Mouse (Mus musculus): Measurements from ENCODE around the gene Serp2. TPM values are rescaled to one million over a fixed set of nuclear protein-coding genes. Genes with fewer than 3 reads are reported as not detected.
A peak's percentile ranks its signal among the peaks of the same experiment; 100 is the strongest.

Serp2 gene
- polyA plus RNA-seq, 1 experiment from 2014 or later, result 7.3 TPM

DNA sequence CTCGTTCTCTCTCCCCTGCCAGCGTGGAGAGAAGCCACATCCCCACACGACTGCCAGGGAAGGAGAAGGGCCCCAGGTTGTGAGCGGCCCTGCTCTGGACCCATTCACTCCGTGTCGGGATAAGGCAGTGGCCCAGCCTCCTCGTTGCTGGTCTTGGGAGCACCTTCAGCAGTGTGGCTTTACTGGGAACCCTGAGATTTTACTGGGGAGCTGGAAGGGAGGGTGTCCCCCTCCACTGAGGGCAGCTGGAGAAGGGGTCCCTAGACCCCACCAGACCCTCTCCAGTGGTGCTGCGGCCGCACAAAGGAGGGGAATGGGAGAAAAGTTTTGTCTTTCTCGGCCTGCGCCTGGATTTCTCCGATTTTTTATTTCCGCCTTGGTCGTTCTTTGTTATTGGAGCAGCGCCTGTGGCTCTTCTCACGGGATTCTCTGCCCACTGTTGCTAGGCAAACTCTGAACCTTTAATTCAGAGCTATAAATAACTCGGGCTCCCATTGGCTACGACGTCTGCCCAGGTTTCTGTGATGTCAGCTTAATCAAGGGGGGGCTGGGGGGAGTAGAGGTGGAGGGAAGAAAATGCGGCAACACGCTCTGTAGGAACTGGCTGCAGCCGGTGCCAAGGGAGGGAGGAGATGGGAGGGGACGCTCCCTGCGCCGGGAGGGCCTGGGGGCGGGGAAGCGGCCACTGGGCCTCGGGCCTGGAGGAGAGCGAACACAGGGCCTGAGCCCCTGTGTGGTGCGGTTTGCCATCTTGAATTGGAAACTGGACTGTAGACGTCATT, 51.1 kb downstream of the Serp2 start:
- under 1% methylated on average over 30 of the region's 31 CpGs for WGBS

DNA sequence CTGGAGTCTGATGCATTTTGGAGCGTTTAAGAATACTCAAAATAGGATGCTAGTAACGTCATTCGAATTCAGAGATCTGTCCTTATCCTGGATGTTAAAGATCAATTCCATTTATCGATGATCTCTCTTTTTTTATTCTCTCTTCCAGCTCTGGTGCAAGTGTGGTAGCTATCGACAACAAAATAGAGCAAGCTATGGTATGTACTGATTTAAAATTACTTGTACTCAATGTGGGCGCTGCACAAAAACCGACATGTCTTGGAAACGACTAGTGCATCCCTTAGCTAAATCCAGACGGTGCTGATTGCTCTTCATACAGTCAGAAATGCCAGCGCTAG, 51.6 kb downstream of the Serp2 start:
- H3K27ac ChIP-seq (replicated peaks), result peak overlapping the region; percentile 99
- peak overlapping the region; percentile 69 for H3K4me3 ChIP-seq (replicated peaks)
- H3K9me3 ChIP-seq (replicated peaks), result no peaks in the 10 kb centered on the region
- peak overlapping the region; percentile 60 for H3K4me2 ChIP-seq (replicated peaks)
- WGBS, result 1% methylated on average over 10 of the region's 10 CpGs
- no peak for ATAC-seq (ENCODE audit: insufficient number of reproducible peaks, low FRiP score, low TSS enrichment, low read depth)
- peaks cover 20% of the 10 kb centered on the region for H3K4me1 ChIP-seq
- peak overlapping the region; percentile 96 for H3K9ac ChIP-seq
- H3K36me3 ChIP-seq, result peaks cover 15% of the 10 kb centered on the region
- H3K27me3 ChIP-seq, result no peaks in the 10 kb centered on the region

More for the DNA sequence above, 51.1 kb downstream of the Serp2 start:
- H3K4me2 ChIP-seq (replicated peaks), result peak overlapping the region; percentile 60
- peak overlapping the region; percentile 69 for H3K4me3 ChIP-seq (replicated peaks)
- H3K9me3 ChIP-seq (replicated peaks), result no peaks in the 10 kb centered on the region
- H3K4me1 ChIP-seq, result peaks cover 20% of the 10 kb centered on the region
- H3K27ac ChIP-seq (replicated peaks), result peak overlapping the region; percentile 99
- H3K9ac ChIP-seq, result peak overlapping the region; percentile 96
- H3K27me3 ChIP-seq, result no peaks in the 10 kb centered on the region
- H3K36me3 ChIP-seq, result peaks cover 15% of the 10 kb centered on the region
- peak; percentile 86 for ATAC-seq (ENCODE audit: insufficient number of reproducible peaks, low FRiP score, low TSS enrichment, low read depth)

DNA sequence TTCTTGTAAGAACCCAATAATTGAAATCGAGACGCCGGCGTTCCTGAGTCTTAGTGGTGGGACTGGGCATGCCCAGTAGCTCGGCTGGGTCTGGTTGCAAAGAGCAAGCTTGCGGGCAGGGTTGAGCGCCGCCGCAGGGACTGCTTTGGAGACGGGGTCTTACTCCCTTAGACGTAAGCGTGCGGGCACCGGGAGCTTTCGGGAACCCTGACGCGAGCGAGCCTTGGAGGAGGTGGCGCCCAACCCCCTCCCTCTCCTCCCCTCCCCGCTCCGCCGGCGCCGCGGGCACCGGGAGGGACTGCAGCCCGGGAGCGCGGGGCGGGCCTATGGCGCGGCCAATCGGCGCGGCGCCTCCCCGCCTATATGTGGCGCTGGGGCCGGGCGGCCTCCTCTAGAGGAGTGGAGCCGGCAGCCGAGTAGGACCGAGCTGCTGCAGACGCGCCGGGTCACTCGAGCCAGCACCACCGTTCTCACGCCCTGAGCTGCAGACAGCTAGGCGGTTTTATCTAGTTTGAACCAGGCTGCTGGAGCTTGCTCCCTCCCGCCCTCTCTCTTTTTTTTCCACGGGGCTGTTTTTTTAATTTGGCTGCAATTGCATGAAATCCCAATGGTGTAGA, 52.5 kb downstream of the Serp2 start:
- H3K4me2 ChIP-seq (replicated peaks), result peak overlapping the region; percentile 60
- H3K9ac ChIP-seq, result peak overlapping the region; percentile 96
- H3K9me3 ChIP-seq (replicated peaks), result no peaks in the 10 kb centered on the region
- peak overlapping the region; percentile 99 for H3K27ac ChIP-seq (replicated peaks)
- ATAC-seq (ENCODE audit: insufficient number of reproducible peaks, low FRiP score, low TSS enrichment, low read depth), result peak; percentile 95
- WGBS, result under 1% methylated on average over 50 of the region's 52 CpGs
- H3K36me3 ChIP-seq, result peaks cover 15% of the 10 kb centered on the region
- peak overlapping the region; percentile 69 for H3K4me3 ChIP-seq (replicated peaks)
- H3K27me3 ChIP-seq, result no peaks in the 10 kb centered on the region
- peaks cover 20% of the 10 kb centered on the region for H3K4me1 ChIP-seq

DNA sequence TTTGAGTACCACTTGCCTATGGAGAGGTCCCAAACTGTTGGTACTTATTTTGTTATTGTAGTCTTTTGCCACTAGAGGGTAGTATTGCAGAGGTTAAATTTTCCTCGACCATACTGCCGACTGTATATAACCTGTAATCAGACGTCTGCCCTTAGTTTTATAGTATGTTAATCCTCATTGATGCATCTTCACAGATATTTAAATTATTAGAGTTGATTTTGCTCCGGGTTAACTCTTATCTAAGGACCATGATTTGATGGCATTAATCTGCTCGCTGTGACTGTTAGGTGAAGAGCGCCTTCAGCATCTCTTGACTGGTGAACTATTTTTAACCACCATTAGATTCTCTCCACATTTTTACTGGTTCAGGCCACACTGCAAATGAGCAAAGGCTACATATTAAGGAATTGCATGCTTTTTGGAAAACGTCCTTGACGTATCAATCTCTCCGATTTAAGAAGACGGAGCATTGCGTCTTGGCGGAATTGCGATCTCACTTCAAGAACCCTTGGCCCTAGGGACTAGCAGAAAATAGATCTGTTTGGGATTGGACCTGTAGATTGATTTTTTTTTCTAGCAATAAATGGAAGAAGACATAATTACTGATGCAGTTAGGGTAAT, 53.3 kb downstream of the Serp2 start:
- WGBS, result 6% methylated on average over 13 of the region's 13 CpGs
- Histone ChIP-seq H3K9ac (no peak overlapping the region), H3K4me2 (replicated peaks) (peak overlapping the region; percentile 60), H3K9me3 (replicated peaks) (no peaks in the 10 kb centered on the region), H3K36me3 (peaks cover 15% of the 10 kb centered on the region), H3K4me3 (replicated peaks) (peak overlapping the region; percentile 69), H3K27me3 (no peaks in the 10 kb centered on the region), H3K27ac (replicated peaks) (peak overlapping the region; percentile 99), H3K4me1 (peaks cover 20% of the 10 kb centered on the region)
- ATAC-seq (ENCODE audit: insufficient number of reproducible peaks, low FRiP score, low TSS enrichment, low read depth), result no peak

DNA sequence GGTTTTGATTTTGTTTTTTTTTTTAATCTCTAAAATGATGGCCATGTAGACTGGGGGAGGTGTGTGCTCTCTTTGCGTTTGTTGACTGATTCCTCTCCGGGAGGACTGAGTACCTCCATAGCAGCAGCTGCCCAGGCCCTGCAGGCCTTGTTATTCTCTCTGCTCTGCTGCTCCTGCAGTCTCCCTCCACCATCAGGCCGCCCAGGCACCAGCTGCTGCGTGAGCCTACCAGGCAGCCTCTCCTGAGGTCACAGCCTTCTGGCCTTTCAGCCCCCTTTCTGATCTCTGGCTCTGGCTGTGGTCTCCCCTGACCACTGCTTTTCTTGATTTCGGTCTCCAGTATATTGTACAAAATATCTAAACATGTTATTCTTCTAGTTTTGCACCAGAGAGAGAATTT, 56.7 kb downstream of the Serp2 start:
- peaks cover 8% of the 10 kb centered on the region for H3K4me1 ChIP-seq
- H3K27ac ChIP-seq (replicated peaks), result no peak overlapping the region
- H3K9me3 ChIP-seq (replicated peaks), result no peaks in the 10 kb centered on the region
- no peak overlapping the region for H3K4me3 ChIP-seq (replicated peaks)
- no peak overlapping the region for H3K4me2 ChIP-seq (replicated peaks)
- 55% methylated on average over 5 of the region's 5 CpGs for whole genome bisulfite sequencing
- H3K27me3 ChIP-seq, result no peaks in the 10 kb centered on the region
- no peaks in the 10 kb centered on the region for H3K36me3 ChIP-seq
- ATAC-seq (ENCODE audit: insufficient number of reproducible peaks, low FRiP score, low TSS enrichment, low read depth), result no peak
- no peak overlapping the region for H3K9ac ChIP-seq

DNA sequence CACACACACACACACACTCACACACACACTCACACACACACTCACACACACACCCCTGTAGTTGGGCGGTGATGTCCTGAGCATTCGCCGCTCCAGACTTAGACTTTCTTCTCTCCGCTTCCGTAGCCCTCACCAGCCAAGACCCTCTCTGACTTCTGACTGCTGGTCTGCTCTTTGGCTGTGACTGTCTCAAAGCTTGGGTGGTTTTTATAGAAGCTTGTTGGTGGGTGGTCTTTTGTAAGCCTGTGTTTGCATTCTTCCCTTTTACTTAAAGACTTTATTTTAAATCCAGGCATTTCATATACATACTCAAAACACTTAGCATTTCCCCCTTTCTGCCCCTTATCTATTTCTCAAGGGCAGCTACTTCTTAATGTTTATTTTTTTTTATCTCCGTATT, 57.2 kb downstream of the Serp2 start:
- Histone ChIP-seq H3K9me3 (replicated peaks) (no peaks in the 10 kb centered on the region), H3K27me3 (no peaks in the 10 kb centered on the region), H3K4me2 (replicated peaks) (no peak overlapping the region), H3K9ac (no peak overlapping the region), H3K4me3 (replicated peaks) (no peak overlapping the region), H3K36me3 (no peaks in the 10 kb centered on the region), H3K27ac (replicated peaks) (no peak overlapping the region), H3K4me1 (peaks cover 8% of the 10 kb centered on the region)
- 77% methylated on average over 6 of the region's 6 CpGs for WGBS
- ATAC-seq (ENCODE audit: insufficient number of reproducible peaks, low FRiP score, low TSS enrichment, low read depth), result no peak

DNA sequence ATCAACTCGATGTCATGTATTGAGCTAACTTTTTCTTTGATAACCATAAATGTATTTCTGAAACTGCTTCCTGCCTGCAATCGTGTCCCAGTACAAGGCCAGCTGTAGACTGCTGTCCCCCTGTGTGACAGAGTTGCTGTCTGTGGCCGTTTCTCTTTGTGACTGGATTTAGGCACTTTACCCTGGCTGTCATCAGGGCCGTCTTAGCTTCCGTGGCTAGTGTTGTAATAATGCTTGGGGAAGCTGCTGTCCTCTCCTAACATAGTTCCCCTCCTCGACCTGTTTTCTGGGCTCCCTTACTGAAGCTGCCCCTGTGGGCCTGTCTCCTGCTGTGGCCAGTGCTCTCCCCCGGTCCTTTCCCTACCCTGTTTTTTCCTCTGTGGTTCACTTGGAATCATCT, 58.5 kb downstream of the Serp2 start:
- H3K27me3 ChIP-seq, result no peaks in the 10 kb centered on the region
- no peak overlapping the region for H3K27ac ChIP-seq (replicated peaks)
- H3K9me3 ChIP-seq (replicated peaks), result no peaks in the 10 kb centered on the region
- 0 out of 2 replicates have a peak, but pooled peaks cover 6% of the 10 kb centered on the region for H3K36me3 ChIP-seq
- H3K4me1 ChIP-seq, result no peaks in the 10 kb centered on the region
- WGBS, result 56% methylated on average over 7 of the region's 7 CpGs
- no peak overlapping the region for H3K4me3 ChIP-seq (replicated peaks)
- H3K9ac ChIP-seq, result no peak overlapping the region
- ATAC-seq (ENCODE audit: insufficient number of reproducible peaks, low FRiP score, low TSS enrichment, low read depth), result no peak
- H3K4me2 ChIP-seq (replicated peaks), result no peak overlapping the region

DNA sequence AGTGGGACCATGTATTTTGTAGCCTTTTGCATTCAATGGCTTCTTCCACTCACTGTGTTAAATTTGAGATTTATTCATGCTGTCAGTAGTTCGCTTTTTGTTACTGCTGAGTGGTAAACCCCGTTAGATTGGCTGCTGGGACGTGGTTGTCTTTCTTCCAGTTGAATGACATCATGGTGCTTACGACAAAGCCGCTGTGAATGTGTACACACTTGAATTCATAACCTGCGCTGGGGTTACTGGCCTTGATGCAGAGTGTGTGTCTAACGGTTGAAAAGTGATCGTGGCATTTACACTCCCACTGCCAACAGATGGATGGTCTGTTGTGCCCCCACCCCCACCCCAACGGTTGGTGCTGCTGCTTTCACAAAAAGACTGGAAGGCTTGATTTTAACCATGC, 59.5 kb downstream of the Serp2 start:
- no peak for ATAC-seq (ENCODE audit: insufficient number of reproducible peaks, low FRiP score, low TSS enrichment, low read depth)
- no peaks in the 10 kb centered on the region for H3K9me3 ChIP-seq (replicated peaks)
- H3K4me1 ChIP-seq, result no peaks in the 10 kb centered on the region
- H3K27ac ChIP-seq (replicated peaks), result no peak overlapping the region
- no peak overlapping the region for H3K4me3 ChIP-seq (replicated peaks)
- WGBS, result 77% methylated on average over 9 of the region's 9 CpGs
- H3K4me2 ChIP-seq (replicated peaks), result no peak overlapping the region
- H3K9ac ChIP-seq, result no peak overlapping the region
- no peaks in the 10 kb centered on the region for H3K27me3 ChIP-seq
- H3K36me3 ChIP-seq, result 0 out of 2 replicates have a peak, but pooled peaks cover 6% of the 10 kb centered on the region

DNA sequence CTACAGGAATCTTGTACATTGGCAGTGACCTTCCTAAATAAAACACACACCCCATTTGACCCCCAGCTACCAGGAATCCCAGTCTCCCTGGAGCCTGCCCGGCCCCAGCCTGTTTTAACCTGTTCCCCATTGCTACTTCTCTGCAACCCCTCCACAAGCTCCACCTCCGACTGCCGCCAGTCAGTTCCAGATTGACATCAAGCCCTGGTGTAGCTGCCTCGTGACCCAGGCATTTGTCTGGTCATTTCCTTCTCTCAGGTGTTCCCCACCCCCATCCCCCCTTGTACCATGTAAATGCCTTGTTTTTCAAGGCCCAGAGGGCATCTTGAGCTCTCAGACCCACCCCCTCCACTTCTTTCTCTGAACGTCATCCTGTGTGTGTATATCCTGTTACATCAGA, 61.7 kb downstream of the Serp2 start:
- ATAC-seq (ENCODE audit: insufficient number of reproducible peaks, low FRiP score, low TSS enrichment, low read depth), result no peak
- H3K4me1 ChIP-seq, result no peaks in the 10 kb centered on the region
- 33% methylated on average over 5 of the region's 5 CpGs for WGBS
- 0 out of 2 replicates have a peak, but pooled peaks cover 6% of the 10 kb centered on the region for H3K36me3 ChIP-seq
- H3K9ac ChIP-seq, result no peak overlapping the region
- no peak overlapping the region for H3K4me2 ChIP-seq (replicated peaks)
- no peak overlapping the region for H3K4me3 ChIP-seq (replicated peaks)
- no peaks in the 10 kb centered on the region for H3K27me3 ChIP-seq
- H3K27ac ChIP-seq (replicated peaks), result no peak overlapping the region
- H3K9me3 ChIP-seq (replicated peaks), result no peaks in the 10 kb centered on the region

DNA sequence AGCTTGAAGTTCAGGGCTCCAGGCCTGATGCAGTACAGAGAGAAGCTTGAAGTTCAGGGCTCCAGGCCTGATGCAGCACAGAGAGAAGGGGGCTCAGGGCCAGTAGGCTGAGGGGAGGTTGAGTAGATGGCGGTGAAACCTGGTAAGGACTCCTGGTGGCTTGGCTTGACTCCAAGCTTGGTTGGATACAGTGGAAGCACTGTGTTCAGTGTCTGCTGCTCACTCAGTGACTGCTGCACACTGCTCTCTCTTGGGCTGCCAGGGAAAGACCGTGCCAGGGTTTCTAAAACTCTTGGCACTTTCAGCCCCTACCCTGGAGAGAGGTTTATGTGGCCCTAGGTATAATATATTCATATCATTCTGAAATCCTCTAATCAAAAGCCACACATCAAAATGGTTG, 67.6 kb downstream of the Serp2 start:
- Histone ChIP-seq H3K9me3 (replicated peaks) (no peaks in the 10 kb centered on the region), H3K4me3 (replicated peaks) (no peak overlapping the region), H3K27ac (replicated peaks) (no peak overlapping the region), H3K4me1 (peaks cover 15% of the 10 kb centered on the region), H3K4me2 (replicated peaks) (no peak overlapping the region), H3K36me3 (0 out of 2 replicates have a peak, but pooled peaks cover 6% of the 10 kb centered on the region), H3K27me3 (no peaks in the 10 kb centered on the region), H3K9ac (no peak overlapping the region)
- ATAC-seq (ENCODE audit: insufficient number of reproducible peaks, low FRiP score, low TSS enrichment, low read depth), result peak; percentile 72; the same call in 1 of the 2 replicates
- WGBS, result 49% methylated on average over 2 of the region's 2 CpGs

All from embryonic facial prominence, embryonic 15.5 days (tissue).